Mouse (Mus musculus): ENCODE measurements around the gene Rbms3.

Gene Rbms3

DNA sequence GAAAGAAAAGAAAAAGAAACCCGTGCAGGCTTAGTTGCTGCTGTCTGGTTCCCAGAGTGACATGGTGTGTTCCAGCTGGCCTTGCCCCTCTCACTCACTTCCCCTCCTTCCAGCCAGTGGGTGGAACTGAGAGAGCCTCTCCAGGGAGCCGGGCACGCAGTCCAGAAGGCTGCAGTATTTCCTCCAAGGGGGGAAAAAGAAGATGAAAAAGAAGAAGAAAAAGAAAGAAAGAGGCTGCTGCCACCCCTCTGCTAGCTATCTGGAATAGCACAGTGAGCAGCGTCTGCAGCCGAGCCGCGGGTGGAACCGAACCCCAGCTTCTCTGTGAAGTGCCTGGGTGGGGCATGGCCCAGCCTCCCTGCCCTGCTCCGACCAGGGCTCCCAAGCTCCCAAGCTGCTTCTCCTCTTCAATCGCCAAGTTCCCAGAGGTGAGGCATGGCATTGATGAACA, 377.3 kb downstream of the Rbms3 start:
- peak; percentile 63 for DNase-seq (ENCODE audit: extremely low spot score)

DNA sequence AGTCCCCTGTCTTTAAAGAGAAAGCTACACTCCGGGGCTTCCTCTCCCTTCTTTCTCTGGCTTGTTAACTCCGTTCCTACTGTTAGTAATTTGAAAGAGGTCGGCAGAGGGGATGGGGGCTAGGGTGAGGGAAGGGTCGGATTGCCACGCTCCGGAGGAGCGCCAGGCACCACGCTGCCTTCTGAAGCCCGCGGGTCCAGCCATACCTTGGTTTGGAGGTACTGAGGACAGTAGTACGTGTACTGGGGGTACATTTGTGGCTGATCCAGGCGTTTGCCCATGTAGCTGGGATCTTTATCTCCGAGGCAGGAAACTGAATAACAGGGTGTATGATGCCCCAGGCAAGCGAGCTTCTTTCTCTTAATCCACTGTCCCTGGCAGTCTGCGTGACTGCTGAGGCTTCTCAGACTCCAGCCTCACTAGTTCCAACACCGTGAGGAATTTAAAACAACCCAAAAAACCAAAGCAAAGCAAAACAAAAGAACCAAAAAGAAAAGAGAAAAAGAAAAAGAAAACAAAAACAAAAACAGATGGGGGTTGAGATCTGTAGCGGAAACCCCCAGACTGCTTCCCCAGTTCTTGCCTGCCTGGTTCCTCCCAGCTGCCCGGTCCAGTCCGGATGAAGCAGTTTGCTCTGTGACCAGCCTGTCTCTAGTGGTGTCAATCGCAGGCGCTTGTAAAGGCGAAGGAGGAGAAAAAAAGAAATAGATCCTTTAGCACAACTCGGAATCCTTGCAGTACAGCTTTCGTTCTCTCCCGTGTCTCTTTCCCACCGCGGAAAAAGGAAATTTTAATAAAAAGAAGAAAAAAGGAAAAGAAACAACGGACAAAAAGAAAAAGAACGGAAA, 378.0 kb downstream of the Rbms3 start:
- DNase-seq (ENCODE audit: extremely low spot score), result peak; percentile 71

DNA sequence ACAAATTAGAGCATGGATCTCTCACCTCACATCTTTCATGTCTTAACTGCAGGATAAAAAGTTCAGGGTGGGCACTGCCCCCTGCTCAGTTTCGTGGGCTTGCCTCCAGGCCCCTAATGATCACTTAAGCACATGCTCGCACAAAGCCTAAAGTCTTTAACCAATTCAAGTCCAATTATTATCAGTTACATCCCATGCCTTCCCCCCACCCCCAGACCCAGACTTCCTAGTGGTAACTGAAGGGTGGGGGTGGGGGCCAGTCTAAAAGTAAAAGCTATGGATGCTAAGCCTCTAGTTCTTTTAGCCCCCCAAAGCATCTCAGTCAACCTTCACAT, 378.9 kb downstream of the Rbms3 start:
- peak; percentile 34 for DNase-seq (ENCODE audit: extremely low spot score)

DNA sequence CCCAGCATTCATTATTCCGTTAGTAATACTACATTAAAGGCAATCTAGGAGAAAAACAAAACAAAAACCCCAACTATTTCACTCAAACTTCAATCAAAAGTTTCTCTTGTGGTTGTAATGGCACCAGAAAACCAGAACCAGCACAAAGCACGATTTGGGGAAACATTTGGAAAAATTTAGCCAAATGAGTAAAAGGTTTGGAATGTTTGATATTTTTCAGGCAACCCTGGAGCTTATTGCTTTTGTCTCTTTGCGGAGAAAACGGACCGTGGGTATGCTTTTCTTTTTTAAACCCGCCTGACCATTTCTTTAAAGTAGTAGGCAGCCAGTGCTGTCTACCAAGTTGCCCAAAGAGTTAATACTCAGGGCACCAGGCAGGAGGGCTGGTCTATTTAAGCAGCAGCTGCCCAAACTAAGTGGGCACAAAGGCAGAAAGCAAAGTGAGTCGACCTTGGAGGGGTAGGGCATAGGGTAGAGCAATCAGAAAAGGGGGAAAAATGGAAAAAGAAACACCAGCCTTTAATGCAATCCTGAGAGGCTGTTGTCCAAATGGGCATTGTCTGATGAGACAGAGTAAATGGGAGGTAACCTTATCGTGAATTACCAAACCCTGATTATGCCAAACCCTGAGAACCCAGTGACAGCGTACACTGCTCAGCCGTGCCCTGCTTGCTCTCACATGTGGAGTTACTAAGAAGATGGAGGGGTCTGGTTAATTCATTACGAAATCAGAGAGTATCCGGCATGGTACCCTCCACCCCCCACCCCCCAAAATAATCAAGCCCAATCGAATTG, 379.5 kb downstream of the Rbms3 start:
- DNase-seq (ENCODE audit: extremely low spot score), result no peak

DNA sequence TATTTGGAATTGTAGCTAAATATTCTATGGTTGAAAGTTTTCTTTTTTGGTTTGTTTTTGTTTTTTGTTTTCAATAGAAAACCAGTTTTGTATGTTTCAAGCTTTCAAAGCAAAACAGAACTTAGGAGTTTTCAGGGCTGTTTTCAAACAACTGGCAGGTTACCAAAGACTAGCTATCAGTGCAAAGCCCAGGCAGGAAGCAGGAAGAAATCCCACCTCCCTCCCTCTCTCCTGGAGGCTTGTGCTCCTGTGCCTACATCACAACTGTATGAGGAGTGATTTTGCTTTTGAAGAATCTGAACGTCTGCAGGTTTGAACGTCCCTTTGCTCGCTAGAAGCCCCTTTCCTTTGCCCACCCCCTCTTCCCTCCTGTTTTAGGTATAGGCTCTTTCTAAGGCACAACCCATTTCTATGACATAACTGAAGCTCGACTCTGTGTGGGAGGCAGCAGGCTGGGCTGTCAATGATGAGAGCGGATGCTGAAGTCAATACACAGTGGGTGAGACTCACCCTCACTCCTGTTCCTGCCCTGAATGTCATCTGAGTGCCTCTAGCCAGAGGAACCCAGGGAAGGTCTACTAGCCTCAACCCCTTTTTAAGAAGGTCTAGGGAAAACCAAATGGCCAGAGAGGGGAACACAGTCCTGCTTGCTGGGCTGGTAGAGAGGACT, 382.3 kb downstream of the Rbms3 start:
- no peak for DNase-seq (ENCODE audit: extremely low spot score)

DNA sequence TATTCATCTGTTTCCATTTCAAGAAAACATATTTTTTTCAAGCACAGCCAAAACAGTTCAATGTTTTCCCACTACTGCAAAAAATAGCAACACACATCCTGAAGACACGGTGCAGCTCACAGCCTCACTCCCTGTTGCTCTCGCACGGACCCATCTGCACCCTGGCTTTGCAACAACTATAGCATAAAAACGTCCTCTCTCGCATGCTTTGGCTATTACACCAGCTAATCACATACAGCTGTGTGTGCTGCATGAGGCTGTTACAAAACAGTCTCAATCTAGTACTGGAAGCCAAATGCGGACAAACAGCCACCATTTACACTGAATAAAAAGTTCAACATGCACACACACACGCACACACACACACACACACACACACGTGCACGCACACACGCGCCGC, 383.5 kb downstream of the Rbms3 start:
- DNase-seq (ENCODE audit: extremely low spot score), result no peak

DNA sequence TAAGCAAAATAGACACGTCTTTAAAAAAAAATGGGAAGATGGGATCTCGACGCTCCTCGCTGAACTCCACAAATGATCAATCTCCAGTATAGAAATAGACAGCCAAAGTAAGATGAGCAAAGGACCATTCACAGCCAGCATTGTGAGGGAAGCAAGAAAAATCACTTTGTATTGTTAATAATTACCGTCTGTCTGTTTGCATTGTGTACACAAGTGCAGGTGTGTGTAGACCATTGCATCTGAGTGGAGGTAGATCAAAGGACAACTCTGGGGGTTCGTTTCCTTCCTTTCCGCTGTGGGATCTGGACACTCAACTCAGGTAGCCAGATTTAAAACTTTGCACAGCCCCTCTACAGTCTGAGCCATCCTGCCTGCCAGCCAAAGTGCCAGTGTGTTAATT, 386.3 kb downstream of the Rbms3 start:
- no peak for DNase-seq (ENCODE audit: extremely low spot score)

DNA sequence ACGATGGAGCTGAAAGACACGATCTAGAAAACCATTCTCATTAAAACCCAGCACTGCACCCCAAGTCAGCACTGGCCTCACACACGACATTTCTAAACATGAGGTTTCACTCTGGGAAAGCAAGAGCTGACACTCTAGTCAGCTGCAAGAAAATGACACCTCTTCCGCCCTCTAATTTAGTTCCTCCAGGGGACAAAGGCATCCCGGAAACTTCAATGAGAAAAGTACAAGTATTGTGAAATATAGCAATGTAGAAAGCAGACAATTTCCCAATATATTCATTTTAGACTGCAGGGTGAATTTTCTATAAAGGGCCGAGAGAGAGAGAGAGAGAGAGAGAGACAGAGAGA, 395.0 kb downstream of the Rbms3 start:
- no peak for DNase-seq (ENCODE audit: extremely low spot score)

DNA sequence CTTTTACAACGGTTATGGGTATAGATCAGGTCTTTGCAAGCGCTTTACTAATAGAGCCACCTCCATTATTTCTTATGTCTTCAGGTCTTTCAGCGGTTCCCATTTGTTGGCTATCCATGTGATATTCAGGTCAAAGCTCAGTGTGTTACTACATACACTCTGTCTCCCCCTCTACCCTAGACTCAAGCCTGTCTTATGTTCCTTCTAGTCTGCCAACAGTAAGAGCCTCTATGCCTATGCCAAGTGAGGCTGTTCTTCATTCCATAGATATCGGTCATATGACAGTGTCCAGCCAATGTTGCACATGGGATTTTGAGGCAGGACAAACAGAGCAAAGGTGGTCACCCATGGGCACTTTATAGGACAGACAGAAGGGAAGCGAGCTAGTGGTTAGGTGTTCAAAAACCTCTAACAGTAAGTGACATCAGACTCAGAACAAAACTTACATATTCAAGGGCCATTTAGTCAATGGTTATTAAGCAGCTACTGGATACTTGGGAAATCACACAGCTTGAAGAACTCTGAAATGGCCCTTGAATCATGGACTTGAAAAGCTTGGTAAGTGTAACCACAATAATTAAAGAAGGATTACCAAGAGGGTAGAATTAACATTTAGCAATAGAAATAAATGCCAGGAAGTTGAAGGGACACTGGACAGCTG, 395.5 kb downstream of the Rbms3 start:
- DNase-seq (ENCODE audit: extremely low spot score), result no peak

DNA sequence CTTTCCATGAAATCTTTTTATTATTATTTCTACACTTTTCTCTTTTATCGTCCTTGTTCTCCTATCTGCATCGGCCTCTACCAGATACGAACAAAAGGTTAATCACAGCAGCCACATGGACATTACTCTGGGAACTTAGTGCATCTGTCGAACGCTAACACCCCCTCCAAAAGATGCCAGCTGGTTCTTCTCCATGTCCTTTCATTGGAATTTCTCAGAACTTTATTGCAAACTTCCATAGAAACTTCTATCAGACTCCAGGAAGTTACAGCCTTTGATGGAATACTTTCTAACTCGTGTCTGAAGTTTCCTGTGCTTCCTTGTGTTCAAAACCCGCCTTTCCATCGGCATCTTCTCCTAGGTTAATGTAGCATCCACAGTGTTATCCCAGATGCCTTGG, 407.0 kb downstream of the Rbms3 start:
- no peak for DNase-seq (ENCODE audit: extremely low spot score)

DNA sequence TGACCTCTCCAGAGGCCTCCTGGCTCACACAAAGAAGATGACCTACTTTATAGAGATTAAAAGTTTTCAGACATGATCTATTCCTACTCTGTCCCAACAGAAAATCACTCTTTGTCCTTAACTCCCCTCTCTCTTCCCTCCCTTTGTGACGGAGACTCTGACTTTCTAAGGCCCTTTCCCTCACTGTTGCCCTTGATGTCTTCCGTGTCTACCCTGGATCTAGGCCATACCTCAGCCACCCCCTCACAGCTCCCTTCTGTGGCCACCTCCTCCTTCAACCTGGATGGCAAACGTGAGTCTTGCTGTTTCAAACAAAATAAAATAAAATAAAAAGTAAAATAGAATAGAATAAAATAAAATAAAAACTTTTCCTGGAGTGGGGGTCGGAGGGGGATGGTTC, 408.2 kb downstream of the Rbms3 start:
- DNase-seq (ENCODE audit: extremely low spot score), result no peak

DNA sequence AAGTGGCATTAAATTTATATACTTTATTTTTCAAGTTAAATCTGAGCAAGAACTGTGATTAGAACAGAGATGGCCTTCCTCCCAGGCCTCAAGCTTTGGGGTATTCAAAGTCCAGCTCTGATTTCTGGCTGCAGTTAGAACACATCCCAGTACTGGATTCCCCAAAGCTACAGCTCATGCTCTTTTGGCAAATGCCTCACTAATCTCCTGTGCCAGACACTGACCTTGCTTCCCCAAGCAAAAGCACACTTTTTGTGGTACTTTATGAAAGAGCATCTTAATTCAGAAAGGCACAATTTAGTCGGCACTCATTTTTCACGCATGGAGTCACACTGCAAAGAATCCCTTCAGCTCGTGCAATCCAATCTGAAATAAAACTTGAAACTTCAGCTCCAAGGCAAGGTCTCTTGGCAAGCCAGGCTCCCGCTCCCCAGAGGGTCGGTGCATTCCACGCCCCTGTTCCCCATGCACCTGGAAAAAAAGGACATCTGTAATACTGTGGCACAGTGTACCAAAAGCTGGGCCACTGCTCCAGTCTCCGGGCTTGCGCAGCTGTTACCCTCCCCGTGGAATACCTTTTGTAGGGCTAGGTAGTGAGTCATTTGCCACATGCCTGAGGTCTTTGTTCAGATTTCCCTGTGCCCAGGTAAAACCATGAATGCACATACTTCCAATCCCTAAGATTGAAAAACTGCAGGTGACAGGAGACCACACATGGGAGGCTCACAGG, 413.5 kb downstream of the Rbms3 start:
- DNase-seq (ENCODE audit: extremely low spot score), result no peak

DNA sequence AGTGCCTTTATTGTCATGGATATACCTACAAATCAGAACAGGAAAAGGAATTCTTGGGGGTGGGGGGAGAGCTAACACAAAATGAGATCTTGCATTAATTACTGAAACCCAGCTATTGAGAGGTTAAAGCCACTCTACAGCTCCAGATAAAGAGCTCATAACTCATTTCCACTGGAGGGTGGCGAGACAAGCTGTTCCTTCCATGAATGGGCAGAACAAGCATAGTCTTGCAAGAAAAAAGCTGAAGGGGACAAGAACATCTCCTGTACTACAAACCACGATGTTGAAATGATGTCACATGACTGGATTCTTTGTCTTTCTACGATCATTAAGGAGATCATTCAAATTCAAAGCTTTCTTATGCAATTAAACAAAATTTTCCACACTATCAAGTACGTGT, 417.7 kb downstream of the Rbms3 start:
- DNase-seq (ENCODE audit: extremely low spot score), result no peak

DNA sequence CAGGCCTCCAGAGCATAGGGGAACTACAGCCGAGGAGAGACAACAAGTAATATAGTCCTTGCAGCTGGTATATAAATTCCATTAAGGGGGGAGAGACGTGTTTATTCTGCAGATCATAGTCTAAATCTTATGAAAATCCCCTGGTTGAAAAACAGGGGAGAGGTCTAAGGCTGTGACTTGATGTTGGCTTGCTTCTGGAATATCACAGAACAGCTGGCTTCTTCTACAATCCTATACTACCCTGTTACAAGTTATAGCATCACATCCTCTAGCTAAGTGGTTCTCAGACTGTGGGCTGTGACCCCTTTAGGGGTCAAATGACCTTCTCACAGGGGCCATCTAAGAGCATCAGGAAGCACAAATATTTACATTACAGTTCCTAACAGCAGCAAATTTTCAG, 419.4 kb downstream of the Rbms3 start:
- no peak for DNase-seq (ENCODE audit: extremely low spot score)

DNA sequence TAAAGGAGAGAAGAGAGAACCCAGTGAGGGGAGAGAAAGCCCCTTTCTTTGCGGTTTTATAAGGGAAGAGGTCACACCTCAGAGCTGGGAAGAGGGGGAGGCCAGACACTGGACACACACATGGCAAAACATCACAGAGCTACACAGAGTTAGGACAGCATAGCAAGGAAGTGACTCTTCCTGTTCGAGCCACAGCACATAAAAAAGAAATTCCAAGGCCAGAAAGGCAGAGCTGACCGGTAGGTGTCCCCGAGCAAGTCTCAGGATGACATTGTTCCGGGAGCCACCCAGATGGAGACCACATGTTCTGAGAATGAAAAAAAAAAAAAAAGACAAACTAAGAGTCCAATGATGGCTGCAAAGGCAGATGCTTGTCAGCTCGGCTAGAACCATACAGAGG, 424.3 kb downstream of the Rbms3 start:
- no peak for DNase-seq (ENCODE audit: extremely low spot score)

DNA sequence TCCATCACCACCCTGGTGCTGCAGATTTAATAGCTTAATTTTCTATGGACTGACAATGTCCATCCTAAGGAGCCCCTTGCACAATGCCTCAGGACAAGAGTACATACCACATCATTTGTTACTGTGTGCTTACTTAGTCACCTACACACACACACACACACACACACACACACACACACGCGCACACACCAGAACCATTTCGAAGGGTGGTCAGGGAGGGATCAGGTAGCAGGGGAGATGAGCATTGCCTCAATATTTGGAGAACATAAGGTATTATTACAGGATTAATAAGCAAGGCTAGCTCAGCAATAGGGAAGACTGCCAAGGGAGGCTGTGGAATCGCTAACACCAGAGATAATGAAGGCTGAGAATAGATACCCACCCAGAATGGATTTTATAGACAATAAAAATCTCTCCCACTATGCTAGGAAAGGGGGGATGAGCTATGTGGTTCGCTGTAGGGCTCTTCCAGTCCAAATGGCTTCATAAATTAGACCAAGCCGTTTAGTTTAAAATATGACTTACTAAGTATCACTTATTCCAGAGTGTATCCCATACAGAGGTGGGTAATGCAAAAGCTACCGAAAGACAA, 429.6 kb downstream of the Rbms3 start:
- DNase-seq (ENCODE audit: extremely low spot score), result no peak

DNA sequence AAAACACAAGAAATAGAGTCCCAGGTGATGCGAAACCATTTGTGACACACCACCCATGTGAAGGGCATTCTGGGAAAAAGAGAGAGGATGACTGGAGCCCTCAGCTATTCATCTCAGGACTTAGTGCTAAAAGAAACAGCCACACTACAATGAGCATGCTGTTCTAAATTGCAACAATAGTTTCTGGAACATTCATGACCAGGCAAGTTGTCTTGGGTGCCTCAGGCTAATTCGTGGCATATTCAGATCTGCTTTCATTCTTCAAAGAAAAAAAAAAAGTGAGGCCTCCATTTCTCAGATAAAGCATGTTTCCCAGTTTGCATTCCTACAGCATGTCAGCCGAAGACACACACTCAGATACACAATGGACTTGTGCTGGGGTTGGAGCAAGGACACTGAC, 432.2 kb downstream of the Rbms3 start:
- DNase-seq (ENCODE audit: extremely low spot score), result no peak

DNA sequence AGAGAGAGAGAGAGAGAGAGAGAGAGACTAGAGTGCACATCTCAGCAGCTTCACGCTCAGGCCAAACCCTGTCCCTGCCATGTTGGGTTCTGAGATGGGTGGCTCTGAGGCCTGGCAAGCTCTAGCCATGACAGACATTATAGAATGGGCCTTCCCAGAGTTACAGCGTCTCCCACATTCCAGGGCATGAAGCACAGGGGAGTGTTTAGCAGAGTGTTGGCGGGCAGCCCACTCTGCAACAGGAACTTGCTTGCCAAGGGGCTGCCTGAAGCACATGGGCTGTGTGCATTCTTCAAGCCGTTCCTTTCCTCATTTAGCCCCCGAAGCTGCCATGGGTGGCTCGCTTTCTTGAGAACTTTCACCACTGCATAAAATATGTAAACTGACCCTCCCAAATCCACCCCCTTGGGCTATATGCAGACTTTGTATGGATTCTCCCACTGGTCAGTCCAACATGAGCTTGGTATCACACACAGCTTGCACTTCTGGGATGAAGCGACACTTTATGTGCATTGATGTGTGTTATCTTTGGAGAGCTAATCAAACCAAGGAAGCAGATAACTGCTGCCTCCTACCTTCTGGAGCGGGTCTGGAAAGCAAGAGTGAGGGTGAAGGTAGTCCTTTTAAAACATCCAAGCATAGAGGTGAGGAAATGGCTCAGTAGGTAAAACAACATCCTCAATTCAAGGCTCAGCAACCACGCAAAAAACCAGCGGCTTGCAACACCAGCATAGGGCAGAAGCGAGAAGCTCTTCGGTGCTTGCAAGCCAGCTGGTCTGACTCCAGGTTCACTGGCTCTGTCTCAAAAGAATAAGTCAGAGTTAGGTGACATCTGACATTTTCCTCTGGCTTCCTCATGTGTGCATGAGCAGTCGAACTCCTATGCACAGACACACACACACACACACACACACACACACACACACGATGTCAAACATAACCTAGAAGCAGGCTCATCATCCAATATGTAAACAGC, 436.9 kb downstream of the Rbms3 start:
- no peak for DNase-seq (ENCODE audit: extremely low spot score)

DNA sequence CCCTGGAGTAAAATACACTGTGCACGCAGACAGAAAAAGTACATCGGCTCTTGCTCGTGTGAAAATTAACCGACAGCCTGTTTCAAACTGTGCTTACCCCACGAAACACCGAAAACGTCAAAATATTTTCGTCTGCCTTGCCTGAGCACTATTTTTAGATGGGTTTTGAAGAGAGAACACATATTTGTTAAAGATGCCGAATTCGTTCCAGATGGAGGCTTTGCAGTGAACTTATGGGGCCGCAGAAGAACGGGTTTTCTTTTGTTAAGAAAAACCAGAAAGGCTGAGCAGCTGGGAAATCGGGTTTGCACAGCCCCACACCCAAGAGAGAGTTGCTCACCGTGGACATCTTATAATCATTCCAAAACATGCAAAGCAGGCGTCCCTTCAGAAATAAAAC, 437.6 kb downstream of the Rbms3 start:
- DNase-seq (ENCODE audit: extremely low spot score), result no peak

DNA sequence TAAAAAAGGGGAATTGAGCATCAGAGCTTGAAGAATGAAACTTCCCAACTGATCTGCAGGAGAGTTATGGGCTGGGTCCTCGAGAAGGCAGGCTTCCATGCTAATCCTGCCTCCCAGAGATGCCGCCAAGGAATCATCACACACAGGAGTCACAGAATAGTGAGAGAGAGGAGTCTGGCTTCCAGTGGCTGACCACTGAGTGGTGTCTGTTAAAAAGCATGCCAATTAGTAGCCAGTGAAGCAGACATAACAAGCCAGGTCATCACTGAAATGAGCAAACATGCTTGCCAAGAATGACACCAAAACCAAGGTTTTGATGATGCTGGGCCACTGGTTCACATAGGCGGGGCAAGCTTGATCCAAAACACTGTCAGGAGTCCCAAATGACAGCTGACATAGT, 441.3 kb downstream of the Rbms3 start:
- DNase-seq (ENCODE audit: extremely low spot score), result no peak
